Mouse (Mus musculus) adrenal gland, postnatal 25 days (tissue): Measurements from ENCODE around the gene Foxp1. TPM values are rescaled to one million over a fixed set of nuclear protein-coding genes. Genes with fewer than 3 reads are reported as not detected.

Source experiments
- DNase-seq: peaks from one replicate; pipeline ENCODE4 v3.0.0; 2021; ENCODE audit warnings: mixed read lengths
- total RNA-seq: library from RNA; stranded (reverse); gene quantifications from 2 replicates; pipeline ENCODE4 v1.2.3, GENCODE M21; 2021

The Foxp1 gene
- total RNA-seq, 1 experiment from 2014 or later = 58.1 TPM

GRCm38 (mm10) chr6:99328146-99328545, 194.4 kb downstream of the Foxp1 start:
- DNase-seq = no peak

GRCm38 (mm10) chr6:99327721-99328120, 194.8 kb downstream of the Foxp1 start:
- DNase-seq = peak; percentile 18

- no peak for DNase-seq
These were observed 196.6 kb downstream of the Foxp1 start for GRCm38 (mm10) chr6:99325881-99326280.

- no peak for DNase-seq
These were observed 197.1 kb downstream of the Foxp1 start for GRCm38 (mm10) chr6:99325461-99325860.

GRCm38 (mm10) chr6:99322132-99322904, 200.2 kb downstream of the Foxp1 start:
- no peak for DNase-seq

GRCm38 (mm10) chr6:99320444-99320843, 202.1 kb downstream of the Foxp1 start:
- DNase-seq = no peak

GRCm38 (mm10) chr6:99319415-99320405, 202.8 kb downstream of the Foxp1 start:
- DNase-seq = no peak

- DNase-seq = no peak
These were observed 207.8 kb downstream of the Foxp1 start for GRCm38 (mm10) chr6:99314746-99315145.

GRCm38 (mm10) chr6:99310529-99310928, 212.0 kb downstream of the Foxp1 start:
- DNase-seq = no peak

- DNase-seq = no peak
These were observed 212.4 kb downstream of the Foxp1 start for GRCm38 (mm10) chr6:99310171-99310500.

GRCm38 (mm10) chr6:99309466-99310170, 212.9 kb downstream of the Foxp1 start:
- DNase-seq = no peak

GRCm38 (mm10) chr6:99305751-99306150, 216.8 kb downstream of the Foxp1 start:
- DNase-seq = no peak

GRCm38 (mm10) chr6:99305236-99305635, 217.3 kb downstream of the Foxp1 start:
- no peak for DNase-seq

- DNase-seq = no peak
These were observed 219.7 kb downstream of the Foxp1 start for GRCm38 (mm10) chr6:99302662-99303435.

GRCm38 (mm10) chr6:99301923-99302322, 220.6 kb downstream of the Foxp1 start:
- no peak for DNase-seq

GRCm38 (mm10) chr6:99300235-99300634, 222.3 kb downstream of the Foxp1 start:
- DNase-seq = no peak

GRCm38 (mm10) chr6:99299196-99299595, 223.3 kb downstream of the Foxp1 start:
- DNase-seq = no peak

GRCm38 (mm10) chr6:99297535-99297934, 225.0 kb downstream of the Foxp1 start:
- DNase-seq = no peak

- no peak for DNase-seq
These were observed 227.0 kb downstream of the Foxp1 start for GRCm38 (mm10) chr6:99295495-99295894.

- DNase-seq = no peak
These were observed 233.3 kb downstream of the Foxp1 start for GRCm38 (mm10) chr6:99289220-99289619.

- no peak for DNase-seq
These were observed 237.5 kb downstream of the Foxp1 start for GRCm38 (mm10) chr6:99285026-99285425.

GRCm38 (mm10) chr6:99284019-99284418, 238.5 kb downstream of the Foxp1 start:
- DNase-seq = no peak
